Mouse (Mus musculus): ENCODE data around the gene Nfasc. TPM values are rescaled to one million over a fixed set of nuclear protein-coding genes. Genes with fewer than 3 reads are reported as not detected.

The Nfasc gene
- polyA plus RNA-seq, 1 experiment from 2014 or later = 1.4 TPM

- Histone ChIP-seq H3K4me2 (no peak overlapping the region), H3K9ac (no peak overlapping the region), H3K4me1 (no peaks in the 10 kb centered on the region), H3K27me3 (no peaks in the 10 kb centered on the region), H3K4me3 (replicated peaks) (no peak overlapping the region), H3K9me3 (replicated peaks) (no peaks in the 10 kb centered on the region), H3K36me3 (no peaks in the 10 kb centered on the region), H3K27ac (no peak overlapping the region)
- WGBS = 40% methylated on average over 6 of the region's 6 CpGs
- no peak for ATAC-seq (replicated peaks; ENCODE audit: low FRiP score)
Measured at GRCm38 (mm10) chr1:132595741-132596140, 145.9 kb downstream of the Nfasc start.

- Histone ChIP-seq H3K4me2 (no peak overlapping the region), H3K9me3 (replicated peaks) (no peaks in the 10 kb centered on the region), H3K27me3 (no peaks in the 10 kb centered on the region), H3K36me3 (no peaks in the 10 kb centered on the region), H3K4me1 (no peaks in the 10 kb centered on the region), H3K27ac (no peak overlapping the region), H3K4me3 (replicated peaks) (no peak overlapping the region), H3K9ac (no peak overlapping the region)
- WGBS = 18% methylated on average over 4 of the region's 4 CpGs
- no peak for ATAC-seq (replicated peaks; ENCODE audit: low FRiP score)
Measured at GRCm38 (mm10) chr1:132594587-132594986, 147.0 kb downstream of the Nfasc start.

DNA sequence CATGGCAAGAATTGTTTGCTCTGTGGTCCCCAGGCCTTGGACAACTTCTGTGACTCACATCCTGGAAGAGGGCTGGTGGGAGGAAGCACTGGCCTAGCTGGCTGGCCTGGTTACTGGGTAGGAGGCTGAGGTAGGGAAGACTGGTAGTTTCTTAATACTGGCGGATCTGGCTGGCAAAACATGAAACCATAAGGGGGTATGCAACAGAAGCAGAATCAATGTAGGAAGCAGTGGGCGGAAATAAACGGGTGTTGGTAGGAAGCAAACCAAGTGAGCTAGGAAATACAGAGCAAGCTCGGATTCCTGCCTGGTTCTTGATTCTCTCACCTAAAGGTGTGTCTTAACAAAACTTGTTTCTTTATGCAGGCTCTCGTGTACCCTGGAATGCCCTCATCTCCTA, 149.5 kb downstream of the Nfasc start:
- H3K4me3 ChIP-seq (replicated peaks) = no peak overlapping the region
- H3K4me2 ChIP-seq = no peak overlapping the region
- 82% methylated on average over 5 of the region's 5 CpGs for WGBS
- peaks cover 3% of the 10 kb centered on the region for H3K4me1 ChIP-seq
- H3K9ac ChIP-seq = no peak overlapping the region
- no peak overlapping the region for H3K27ac ChIP-seq
- H3K36me3 ChIP-seq = no peaks in the 10 kb centered on the region
- no peak for ATAC-seq (replicated peaks; ENCODE audit: low FRiP score)
- H3K27me3 ChIP-seq = no peaks in the 10 kb centered on the region
- H3K9me3 ChIP-seq (replicated peaks) = no peaks in the 10 kb centered on the region

GRCm38 (mm10) chr1:132591399-132591930, 150.1 kb downstream of the Nfasc start:
- Histone ChIP-seq H3K36me3 (no peaks in the 10 kb centered on the region), H3K9ac (no peak overlapping the region), H3K4me1 (peaks cover 10% of the 10 kb centered on the region), H3K27ac (no peak overlapping the region), H3K27me3 (no peaks in the 10 kb centered on the region), H3K4me2 (no peak overlapping the region), H3K4me3 (replicated peaks) (no peak overlapping the region), H3K9me3 (replicated peaks) (no peaks in the 10 kb centered on the region)
- 81% methylated on average over 11 of the region's 11 CpGs for WGBS
- no peak for ATAC-seq (replicated peaks; ENCODE audit: low FRiP score)

GRCm38 (mm10) chr1:132586679-132587201, 154.9 kb downstream of the Nfasc start:
- no peak overlapping the region for H3K27ac ChIP-seq
- peaks cover 21% of the 10 kb centered on the region for H3K4me1 ChIP-seq
- H3K9ac ChIP-seq = no peak overlapping the region
- no peaks in the 10 kb centered on the region for H3K36me3 ChIP-seq
- H3K4me3 ChIP-seq (replicated peaks) = no peak overlapping the region
- ATAC-seq (replicated peaks; ENCODE audit: low FRiP score) = peak; percentile 84
- 40% methylated on average over 15 of the region's 15 CpGs for WGBS
- peak overlapping the region; percentile 16; the same call in 1 of the 2 replicates for H3K4me2 ChIP-seq
- H3K27me3 ChIP-seq = no peaks in the 10 kb centered on the region
- H3K9me3 ChIP-seq (replicated peaks) = no peaks in the 10 kb centered on the region

DNA sequence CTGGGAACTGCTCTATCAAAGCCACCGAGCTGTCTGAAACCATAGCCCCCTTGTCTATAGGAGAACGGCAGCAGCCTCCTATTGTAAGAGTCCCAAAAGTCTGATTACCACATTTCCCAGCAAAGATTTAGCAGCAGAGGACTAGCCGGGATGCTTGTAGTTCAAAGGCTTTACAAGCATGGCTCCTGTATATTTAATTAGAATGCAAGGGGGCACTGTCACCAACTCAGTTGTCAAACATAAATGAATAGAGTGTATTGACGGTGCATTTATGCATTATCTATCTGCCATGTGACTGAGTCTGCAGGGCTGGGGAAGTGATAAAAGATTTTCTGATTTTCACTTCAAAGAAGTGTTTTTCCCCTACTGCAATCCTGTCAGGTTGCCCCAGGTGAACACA, 156.2 kb downstream of the Nfasc start:
- no peak for ATAC-seq (replicated peaks; ENCODE audit: low FRiP score)
- Histone ChIP-seq H3K4me3 (replicated peaks) (no peak overlapping the region), H3K27ac (no peak overlapping the region), H3K4me2 (no peak overlapping the region), H3K9me3 (replicated peaks) (no peaks in the 10 kb centered on the region), H3K36me3 (no peaks in the 10 kb centered on the region), H3K27me3 (no peaks in the 10 kb centered on the region), H3K4me1 (peaks cover 21% of the 10 kb centered on the region), H3K9ac (no peak overlapping the region)
- 78% methylated on average over 4 of the region's 4 CpGs for WGBS

- Histone ChIP-seq H3K4me3 (replicated peaks) (no peak overlapping the region), H3K27ac (no peak overlapping the region), H3K36me3 (no peaks in the 10 kb centered on the region), H3K4me2 (no peak overlapping the region), H3K9ac (no peak overlapping the region), H3K9me3 (replicated peaks) (no peaks in the 10 kb centered on the region), H3K27me3 (no peaks in the 10 kb centered on the region), H3K4me1 (peaks cover 21% of the 10 kb centered on the region)
- ATAC-seq (replicated peaks; ENCODE audit: low FRiP score) = no peak
- WGBS = 83% methylated on average over 18 of the region's 18 CpGs
Measured at GRCm38 (mm10) chr1:132582998-132583604, 158.5 kb downstream of the Nfasc start.

DNA sequence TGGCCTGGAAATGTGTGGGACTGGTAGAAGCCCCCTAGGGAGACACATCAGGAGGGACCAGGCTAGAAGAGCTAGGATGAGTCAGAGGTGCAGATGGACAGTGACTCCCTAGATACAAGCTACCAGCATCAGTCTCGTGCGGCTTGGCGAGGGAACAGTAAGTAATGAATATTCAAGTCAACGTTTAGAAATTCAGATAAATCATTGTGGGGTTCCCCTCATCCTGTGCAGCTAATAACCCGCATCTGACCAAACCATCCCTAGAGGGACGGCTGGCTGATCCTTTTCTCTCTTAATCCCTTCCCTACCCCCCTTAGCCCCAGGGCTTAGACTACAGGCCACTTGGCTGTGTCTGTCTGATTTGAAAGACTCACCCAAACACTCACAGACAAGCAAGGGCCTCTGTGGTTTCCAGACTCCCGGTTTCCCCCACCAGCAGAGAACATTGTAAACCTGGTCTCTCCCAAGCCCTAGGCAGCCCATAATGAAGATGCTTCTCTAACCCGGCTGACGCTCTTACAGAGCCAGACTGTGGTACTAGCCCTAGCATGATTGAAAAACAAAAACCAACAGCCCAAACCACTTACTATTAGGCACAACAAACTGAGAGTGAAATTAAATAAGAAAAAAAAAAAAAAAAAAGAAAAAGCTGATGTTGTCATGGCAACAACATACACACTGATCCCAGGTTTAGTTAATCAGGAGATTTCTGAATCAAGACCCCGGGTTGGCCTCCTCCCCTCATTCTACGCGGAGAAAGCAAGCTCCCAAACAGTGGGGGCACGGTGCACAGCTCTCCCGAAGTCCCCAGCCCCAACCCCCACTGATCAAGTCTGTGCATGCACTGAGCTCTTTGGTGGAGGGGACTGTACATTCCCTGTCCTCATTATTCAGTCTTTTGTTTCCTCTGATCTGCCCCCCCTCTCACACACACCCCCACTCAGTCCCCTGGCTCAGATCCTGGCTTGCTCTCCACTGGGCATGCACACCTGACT, 159.5 kb downstream of the Nfasc start:
- Histone ChIP-seq H3K9ac (no peak overlapping the region), H3K27ac (no peak overlapping the region), H3K36me3 (no peaks in the 10 kb centered on the region), H3K4me2 (no peak overlapping the region), H3K9me3 (replicated peaks) (no peaks in the 10 kb centered on the region), H3K4me1 (peaks cover 18% of the 10 kb centered on the region), H3K4me3 (replicated peaks) (no peak overlapping the region), H3K27me3 (no peaks in the 10 kb centered on the region)
- WGBS = 60% methylated on average over 14 of the region's 14 CpGs
- ATAC-seq (replicated peaks; ENCODE audit: low FRiP score) = no peak

DNA sequence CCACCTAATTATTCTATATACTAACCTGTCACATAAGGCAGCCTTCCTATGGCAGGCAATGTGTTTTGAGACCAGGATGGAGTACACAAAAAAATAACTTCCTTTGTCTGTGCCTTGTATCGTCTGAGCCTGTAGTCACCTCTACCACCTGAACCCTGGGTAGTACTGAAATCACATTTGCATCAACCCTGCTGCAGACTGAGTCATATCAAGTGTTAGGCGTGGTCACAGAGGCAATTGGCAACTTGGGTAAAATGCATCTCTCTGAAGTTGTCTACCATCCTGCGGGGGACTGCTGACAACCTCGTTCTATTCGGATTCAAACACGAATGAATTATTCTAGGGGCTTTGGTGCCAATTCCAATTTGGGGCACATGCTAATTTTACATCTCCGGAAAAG, 161.5 kb downstream of the Nfasc start:
- H3K36me3 ChIP-seq = no peaks in the 10 kb centered on the region
- no peak overlapping the region for H3K4me3 ChIP-seq (replicated peaks)
- no peaks in the 10 kb centered on the region for H3K27me3 ChIP-seq
- H3K4me1 ChIP-seq = peaks cover 8% of the 10 kb centered on the region; the same call in 1 of the 2 replicates
- 86% methylated on average over 7 of the region's 7 CpGs for WGBS
- no peak overlapping the region for H3K9ac ChIP-seq
- no peaks in the 10 kb centered on the region for H3K9me3 ChIP-seq (replicated peaks)
- H3K4me2 ChIP-seq = no peak overlapping the region
- H3K27ac ChIP-seq = no peak overlapping the region
- no peak for ATAC-seq (replicated peaks; ENCODE audit: low FRiP score)

- WGBS = 91% methylated on average over 8 of the region's 8 CpGs
- no peaks in the 10 kb centered on the region for H3K4me1 ChIP-seq
- H3K4me3 ChIP-seq (replicated peaks) = no peak overlapping the region
- H3K9me3 ChIP-seq (replicated peaks) = no peaks in the 10 kb centered on the region
- ATAC-seq (replicated peaks; ENCODE audit: low FRiP score) = no peak
- H3K9ac ChIP-seq = no peak overlapping the region
- no peak overlapping the region for H3K4me2 ChIP-seq
- H3K36me3 ChIP-seq = no peaks in the 10 kb centered on the region
- no peaks in the 10 kb centered on the region for H3K27me3 ChIP-seq
- no peak overlapping the region for H3K27ac ChIP-seq
Measured at GRCm38 (mm10) chr1:132576845-132577244, 164.8 kb downstream of the Nfasc start.

GRCm38 (mm10) chr1:132572851-132573250, 168.7 kb downstream of the Nfasc start:
- Histone ChIP-seq H3K9ac (no peak overlapping the region), H3K9me3 (replicated peaks) (no peaks in the 10 kb centered on the region), H3K4me1 (no peaks in the 10 kb centered on the region), H3K27ac (no peak overlapping the region), H3K27me3 (no peaks in the 10 kb centered on the region), H3K36me3 (no peaks in the 10 kb centered on the region), H3K4me2 (no peak overlapping the region), H3K4me3 (replicated peaks) (no peak overlapping the region)
- 89% methylated on average over 7 of the region's 7 CpGs for WGBS
- ATAC-seq (replicated peaks; ENCODE audit: low FRiP score) = no peak

DNA sequence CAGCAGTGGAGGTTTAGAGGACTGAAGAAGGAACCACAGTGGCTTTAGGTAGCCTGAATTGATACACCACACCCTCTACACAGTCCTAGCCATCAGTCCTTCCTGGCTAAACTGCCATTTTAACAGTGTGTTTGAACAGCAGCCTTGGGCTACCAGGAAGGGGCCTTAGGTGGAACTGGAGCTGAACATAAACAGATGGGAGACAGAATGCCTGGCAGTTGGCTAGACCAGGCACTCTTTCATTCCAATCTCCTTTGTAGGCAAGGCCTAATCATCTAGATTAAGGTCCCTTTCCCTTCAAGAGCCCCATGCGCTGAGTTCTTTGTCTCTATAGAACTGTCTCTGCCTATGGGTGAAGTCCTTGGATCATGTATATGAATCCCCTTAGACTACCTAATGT, 170.0 kb downstream of the Nfasc start:
- WGBS = 97% methylated on average over 1 of the region's 1 CpGs
- no peaks in the 10 kb centered on the region for H3K9me3 ChIP-seq (replicated peaks)
- no peaks in the 10 kb centered on the region for H3K4me1 ChIP-seq
- no peak overlapping the region for H3K27ac ChIP-seq
- no peak for ATAC-seq (replicated peaks; ENCODE audit: low FRiP score)
- no peak overlapping the region for H3K9ac ChIP-seq
- no peaks in the 10 kb centered on the region for H3K27me3 ChIP-seq
- no peak overlapping the region for H3K4me2 ChIP-seq
- H3K4me3 ChIP-seq (replicated peaks) = no peak overlapping the region
- no peaks in the 10 kb centered on the region for H3K36me3 ChIP-seq
